Mouse (Mus musculus): ENCODE measurements around the gene Enpp7. TPM values are rescaled to one million over a fixed set of nuclear protein-coding genes. Genes with fewer than 3 reads are reported as not detected.

Gene Enpp7
- polyA plus RNA-seq, 1 experiment from 2014 or later = not detected

GRCm38 (mm10) chr11:119041325-119041716 lies 53.3 kb downstream of the Enpp7 start:
- H3K27ac ChIP-seq (ENCODE audit: low read length) = no peak overlapping the region
- ATAC-seq (ENCODE audit: insufficient number of reproducible peaks, insufficient read depth, low FRiP score, low read depth) = peak; percentile 26; the same call in 1 of the 2 replicates
- H3K9me3 ChIP-seq (ENCODE audit: control insufficient read depth, low read depth, low read length) = no peaks in the 10 kb centered on the region

GRCm38 (mm10) chr11:119041750-119042465 lies 53.9 kb downstream of the Enpp7 start:
- under 1% methylated on average over 31 of the region's 31 CpGs for WGBS

More at GRCm38 (mm10) chr11:119041325-119041716, 53.3 kb downstream of the Enpp7 start:
- H3K27me3 ChIP-seq (ENCODE audit: control insufficient read depth, insufficient read depth, low read length) = peaks cover 46% of the 10 kb centered on the region
- H3K4me2 ChIP-seq (replicated peaks; ENCODE audit: low read depth, low read length) = peak overlapping the region; percentile 81
- peak overlapping the region; percentile 7; the same call in 1 of the 2 replicates for H3K9ac ChIP-seq (replicated peaks; ENCODE audit: low read depth, low read length)
- WGBS = under 1% methylated on average over 31 of the region's 31 CpGs
- peaks cover 4% of the 10 kb centered on the region; the same call in 1 of the 2 replicates for H3K36me3 ChIP-seq (ENCODE audit: control insufficient read depth, insufficient read depth, low read length)
- H3K4me1 ChIP-seq (ENCODE audit: control insufficient read depth, insufficient read depth, low read length) = peaks cover 45% of the 10 kb centered on the region
- H3K4me3 ChIP-seq (ENCODE audit: low read depth, low read length) = peak overlapping the region; percentile 77

More at GRCm38 (mm10) chr11:119041750-119042465, 53.9 kb downstream of the Enpp7 start:
- no peaks in the 10 kb centered on the region for H3K9me3 ChIP-seq (ENCODE audit: control insufficient read depth, low read depth, low read length)
- ATAC-seq (ENCODE audit: insufficient number of reproducible peaks, insufficient read depth, low FRiP score, low read depth) = no peak
- H3K4me3 ChIP-seq (ENCODE audit: low read depth, low read length) = peak overlapping the region; percentile 77
- H3K36me3 ChIP-seq (ENCODE audit: control insufficient read depth, insufficient read depth, low read length) = peaks cover 4% of the 10 kb centered on the region; the same call in 1 of the 2 replicates
- H3K4me1 ChIP-seq (ENCODE audit: control insufficient read depth, insufficient read depth, low read length) = peaks cover 46% of the 10 kb centered on the region
- H3K9ac ChIP-seq (replicated peaks; ENCODE audit: low read depth, low read length) = no peak overlapping the region
- H3K27me3 ChIP-seq (ENCODE audit: control insufficient read depth, insufficient read depth, low read length) = peaks cover 49% of the 10 kb centered on the region
- no peak overlapping the region for H3K27ac ChIP-seq (ENCODE audit: low read length)
- peak overlapping the region; percentile 81 for H3K4me2 ChIP-seq (replicated peaks; ENCODE audit: low read depth, low read length)

Other genes starting within 250 kb of the Enpp7 start
- 1.2 and 2.5 TPM in 2 replicates for gene Rbfox3, start 76.6 kb upstream of the Enpp7 start, polyA plus RNA-seq (2014; fragmentation: Nextera tagmentation; extraction: Ambion mirVana)
- gene Cbx2, start 34.8 kb downstream of the Enpp7 start, polyA plus RNA-seq (2014; fragmentation: Nextera tagmentation; extraction: Ambion mirVana) = 24.9 and 25.9 TPM in 2 replicates
- 6.2 and 8.5 TPM in 2 replicates for gene Cbx8, start 52.8 kb downstream of the Enpp7 start, polyA plus RNA-seq (2014; fragmentation: Nextera tagmentation; extraction: Ambion mirVana)
- 7.0 and 8.2 TPM in 2 replicates for gene Cbx4, start 98.0 kb downstream of the Enpp7 start, polyA plus RNA-seq (2014; fragmentation: Nextera tagmentation; extraction: Ambion mirVana)
- 14.8 and 15.9 TPM in 2 replicates for gene Tbc1d16, start 240.3 kb downstream of the Enpp7 start, polyA plus RNA-seq (2014; fragmentation: Nextera tagmentation; extraction: Ambion mirVana)
- 4.1 and 4.3 TPM in 2 replicates for gene Ccdc40, start 240.4 kb downstream of the Enpp7 start, polyA plus RNA-seq (2014; fragmentation: Nextera tagmentation; extraction: Ambion mirVana)

Data from stomach, embryonic 14.5 days (tissue).